Mouse (Mus musculus) liver, postnatal 0 days (tissue): ENCODE data around the gene Tmem120b. TPM values are rescaled to one million over a fixed set of nuclear protein-coding genes. Genes with fewer than 3 reads are reported as not detected.

Experiments
- ATAC-seq: fragments of 200-750 bp; cut with Nextera tagmentation; 2 replicates; pipeline ENCODE4 v1.8.0; 2017; ENCODE audit warnings: mild to moderate bottlenecking, moderate library complexity
- DNase-seq: peaks from one replicate; pipeline ENCODE4 v3.0.0-alpha.2; 2016
- H3K27ac ChIP-seq: fragments of 300-500 bp; sonication (generic); 2 replicates; pipeline ENCODE4 v1.5.1; 2014; ENCODE audit warnings: antibody characterized with exemption, moderate library complexity, mild to moderate bottlenecking, low read depth
- H3K27me3 ChIP-seq: fragments of 300-500 bp; sonication (generic); 2 replicates; pipeline ENCODE4 v1.6.1; 2014; ENCODE audit warnings: low read length, control low read depth, mixed read lengths; ENCODE audit not compliant: insufficient read depth
- H3K36me3 ChIP-seq: fragments of 300-500 bp; sonication (generic); replicated peaks from 2 replicates; pipeline ENCODE4 v1.6.1; 2014; ENCODE audit warnings: mild to moderate bottlenecking, control low read depth, low read length, moderate library complexity, mixed read lengths; ENCODE audit not compliant: insufficient read depth
- H3K4me1 ChIP-seq: fragments of 300-500 bp; sonication (generic); 2 replicates; pipeline ENCODE4 v1.6.1; 2014; ENCODE audit warnings: antibody characterized with exemption, mild to moderate bottlenecking, control low read depth; ENCODE audit not compliant: insufficient read depth
- H3K4me2 ChIP-seq: fragments of 300-500 bp; sonication (generic); 2 replicates; pipeline ENCODE4 v1.6.1; 2014; ENCODE audit warnings: low read depth, mild to moderate bottlenecking, low read length, moderate library complexity, mixed read lengths
- H3K4me3 ChIP-seq: fragments of 300-500 bp; sonication (generic); 2 replicates; pipeline ENCODE4 v1.5.1; 2014; ENCODE audit warnings: low read depth, low read length
- H3K9ac ChIP-seq: fragments of 300-500 bp; sonication (generic); replicated peaks from 2 replicates; pipeline ENCODE4 v1.6.1; 2014; ENCODE audit warnings: mild to moderate bottlenecking, moderate library complexity
- H3K9me3 ChIP-seq: fragments of 300-500 bp; sonication (generic); 2 replicates; pipeline ENCODE4 v1.6.1; 2016; ENCODE audit warnings: mild to moderate bottlenecking, control low read depth, low read length, mixed read lengths
- CTCF ChIP-seq: sonication (generic); IDR thresholded peaks from 2 replicates; pipeline ENCODE4 v1.5.1; 2016; ENCODE audit warnings: antibody characterized with exemption, low read depth
- EP300 ChIP-seq: IDR thresholded peaks from 2 replicates; pipeline ENCODE4 v1.6.1; 2016; ENCODE audit warnings: antibody characterized with exemption, low read depth, mild to moderate bottlenecking
- WGBS: fragments of 180-500 bp; shearing (Covaris S2); extraction: QIAGEN DNeasy Blood & Tissue Kit; methylation state at CpG from one replicate; pipeline ENCODE4 v1.1.7; 2014; ENCODE audit not compliant: insufficient replicate concordance; 5-methylcytosine and 5-hydroxymethylcytosine counted together
- polyA plus RNA-seq: library from polyadenylated mRNA; unstranded; fragments of >200 nt; fragmentation: Nextera tagmentation; extraction: Ambion mirVana; gene quantifications from 2 replicates; pipeline ENCODE4 v1.2.1, GENCODE M21; 2015

Tmem120b gene
- polyA plus RNA-seq, 1 experiment from 2014 or later: 12.8 TPM

DNA sequence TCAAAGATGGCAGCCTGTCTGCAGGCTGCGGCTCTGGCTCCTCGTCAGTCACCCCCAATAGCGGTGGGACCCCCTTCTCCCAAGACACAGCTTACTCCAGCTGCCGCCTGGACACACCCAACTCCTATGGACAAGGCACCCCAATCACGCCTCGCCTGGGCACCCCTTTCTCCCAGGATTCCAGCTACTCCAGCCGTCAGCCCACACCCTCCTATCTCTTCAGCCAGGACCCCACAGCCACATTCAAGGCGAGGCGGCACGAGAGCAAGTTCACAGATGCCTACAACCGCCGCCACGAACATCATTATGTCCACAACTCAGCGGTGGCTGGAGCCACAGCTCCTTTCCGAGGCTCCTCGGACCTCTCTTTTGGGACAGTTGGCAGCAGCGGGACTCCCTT lies 79.4 kb downstream of the Tmem120b start:
- DNase-seq: no peak
- peaks cover 62% of the 10 kb centered on the region for H3K36me3 ChIP-seq
- no peak for ATAC-seq
- no peak overlapping the region for H3K4me2 ChIP-seq
- H3K4me1 ChIP-seq: peaks cover 64% of the 10 kb centered on the region
- H3K9ac ChIP-seq: no peak overlapping the region
- H3K27ac ChIP-seq: no peak overlapping the region
- TF ChIP-seq CTCF: no peak
- TF ChIP-seq EP300: no peak
- H3K27me3 ChIP-seq: no peaks in the 10 kb centered on the region
- no peaks in the 10 kb centered on the region for H3K9me3 ChIP-seq
- H3K4me3 ChIP-seq: no peak overlapping the region
- 85% methylated on average over 17 of the region's 17 CpGs for WGBS

DNA sequence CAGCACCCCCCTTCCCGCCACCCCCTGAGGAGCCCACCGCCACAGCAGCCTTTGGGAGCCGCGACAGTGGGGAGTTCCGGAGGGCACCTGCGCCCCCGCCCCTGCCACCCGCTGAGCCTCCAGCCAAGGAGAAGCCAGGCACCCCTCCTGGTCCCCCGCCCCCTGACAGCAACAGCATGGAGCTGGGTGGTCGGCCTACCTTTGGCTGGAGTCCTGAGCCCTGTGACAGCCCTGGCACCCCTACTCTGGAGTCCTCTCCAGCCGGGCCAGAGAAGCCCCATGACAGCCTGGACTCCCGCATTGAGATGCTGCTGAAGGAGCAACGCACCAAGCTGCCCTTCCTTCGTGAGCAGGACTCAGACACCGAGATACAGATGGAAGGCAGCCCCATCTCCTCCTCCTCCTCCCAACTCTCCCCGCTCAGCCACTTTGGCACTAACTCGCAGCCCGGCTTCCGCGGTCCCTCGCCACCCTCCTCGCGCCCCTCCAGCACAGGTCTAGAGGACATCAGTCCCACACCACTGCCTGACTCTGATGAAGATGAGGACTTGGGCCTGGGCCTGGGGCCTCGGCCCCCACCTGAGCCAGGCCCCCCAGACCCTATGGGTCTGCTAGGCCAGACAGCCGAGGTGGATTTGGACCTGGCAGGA lies 80.0 kb downstream of the Tmem120b start:
- 88% methylated on average over 20 of the region's 25 CpGs for WGBS
- Histone ChIP-seq H3K4me2 (0 out of 2 replicates have a peak overlapping the region, but pooled peaks have one; percentile 83), H3K9ac (no peak overlapping the region), H3K4me3 (no peak overlapping the region), H3K27me3 (no peaks in the 10 kb centered on the region), H3K4me1 (peaks cover 64% of the 10 kb centered on the region), H3K9me3 (no peaks in the 10 kb centered on the region), H3K36me3 (peaks cover 68% of the 10 kb centered on the region), H3K27ac (no peak overlapping the region; the same call in 1 of the 2 replicates)
- ATAC-seq: no peak
- no peak for TF ChIP-seq CTCF
- no peak for TF ChIP-seq EP300
- no peak for DNase-seq

DNA sequence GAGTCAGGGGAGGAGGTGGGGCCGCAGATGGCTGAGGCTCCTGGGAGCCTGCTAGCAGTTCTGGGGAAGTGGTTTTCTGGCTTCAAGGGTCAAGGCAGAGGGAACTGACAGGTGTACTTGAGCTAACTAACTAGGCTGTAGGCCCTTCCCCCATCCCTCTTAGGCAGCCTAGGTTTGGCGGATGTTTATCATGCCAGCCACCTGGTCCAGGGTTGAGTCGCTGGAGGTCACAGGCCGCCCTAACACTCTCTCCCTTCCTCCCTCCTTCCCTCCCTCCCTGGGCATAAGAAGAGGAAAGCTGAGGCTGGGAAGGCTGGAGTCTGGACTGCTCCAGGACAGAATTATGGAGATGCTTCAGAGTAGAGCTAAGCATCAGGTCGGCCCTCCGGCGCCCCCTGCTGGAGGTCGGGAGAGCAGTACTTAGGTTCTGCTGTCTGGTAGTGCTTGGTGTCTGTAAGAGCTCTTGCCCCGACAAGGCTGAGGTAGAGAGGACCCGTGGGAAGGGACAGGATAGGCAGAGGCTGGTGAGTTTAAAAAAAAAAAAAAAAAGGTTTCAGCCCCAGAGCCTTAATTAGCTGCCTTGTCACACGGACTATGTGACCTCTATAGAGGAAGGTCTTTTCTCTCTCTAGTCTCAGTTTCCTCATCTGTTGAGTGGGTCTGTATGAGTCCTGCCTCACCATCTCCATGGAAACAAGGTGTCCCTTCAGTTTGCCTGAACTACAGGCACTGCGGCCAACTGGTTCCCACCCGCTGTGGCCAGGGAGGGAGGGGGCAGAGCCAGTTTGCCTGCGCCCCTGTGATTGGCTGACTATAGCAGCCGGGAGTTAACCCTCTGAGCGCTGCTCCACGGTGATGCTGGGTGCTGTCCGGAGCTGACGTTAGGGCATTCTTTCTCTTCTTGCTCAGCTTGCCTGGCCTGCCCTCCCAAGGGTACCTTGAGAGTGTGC lies 81.5 kb downstream of the Tmem120b start:
- H3K4me3 ChIP-seq: peak overlapping the region; percentile 55
- no peaks in the 10 kb centered on the region for H3K27me3 ChIP-seq
- peak; percentile 86 for ATAC-seq
- H3K36me3 ChIP-seq: peaks cover 74% of the 10 kb centered on the region
- peak overlapping the region; percentile 76 for H3K27ac ChIP-seq
- WGBS: 5% methylated on average over 19 of the region's 19 CpGs
- TF ChIP-seq CTCF (peak; percentile 97), EP300 (no peak)
- H3K4me1 ChIP-seq: peaks cover 53% of the 10 kb centered on the region
- peak; percentile 93 for DNase-seq
- peak overlapping the region; percentile 83 for H3K4me2 ChIP-seq
- peak overlapping the region; percentile 46 for H3K9ac ChIP-seq
- H3K9me3 ChIP-seq: no peaks in the 10 kb centered on the region

DNA sequence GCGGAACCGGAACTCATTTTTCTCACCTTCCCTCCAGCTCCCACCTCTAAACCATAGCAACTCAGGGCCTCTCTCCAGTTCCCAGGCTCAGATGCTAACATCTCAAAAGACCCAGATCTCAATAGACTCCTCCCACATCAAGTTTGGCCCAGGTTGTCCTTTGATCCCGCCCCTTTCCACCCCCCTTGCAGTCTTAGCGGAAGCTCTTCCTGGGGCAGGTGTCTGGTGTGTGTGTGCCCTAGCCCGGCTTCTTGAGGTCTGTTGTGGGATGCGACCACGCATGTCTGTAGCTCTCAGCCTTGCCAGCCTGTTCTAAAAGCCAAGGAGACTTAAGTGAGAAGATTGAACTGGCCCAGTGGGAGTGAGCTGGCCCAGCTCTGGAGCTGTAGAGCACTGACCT lies 82.4 kb downstream of the Tmem120b start:
- H3K9ac ChIP-seq: peak overlapping the region; percentile 46
- peak; percentile 63 for DNase-seq
- H3K27ac ChIP-seq: peak overlapping the region; percentile 76
- H3K4me3 ChIP-seq: peak overlapping the region; percentile 55
- TF ChIP-seq CTCF: no peak
- TF ChIP-seq EP300: no peak
- H3K4me1 ChIP-seq: peaks cover 44% of the 10 kb centered on the region
- peaks cover 72% of the 10 kb centered on the region for H3K36me3 ChIP-seq
- H3K9me3 ChIP-seq: no peaks in the 10 kb centered on the region
- no peaks in the 10 kb centered on the region for H3K27me3 ChIP-seq
- WGBS: 19% methylated on average over 7 of the region's 7 CpGs
- no peak for ATAC-seq
- peak overlapping the region; percentile 83 for H3K4me2 ChIP-seq

DNA sequence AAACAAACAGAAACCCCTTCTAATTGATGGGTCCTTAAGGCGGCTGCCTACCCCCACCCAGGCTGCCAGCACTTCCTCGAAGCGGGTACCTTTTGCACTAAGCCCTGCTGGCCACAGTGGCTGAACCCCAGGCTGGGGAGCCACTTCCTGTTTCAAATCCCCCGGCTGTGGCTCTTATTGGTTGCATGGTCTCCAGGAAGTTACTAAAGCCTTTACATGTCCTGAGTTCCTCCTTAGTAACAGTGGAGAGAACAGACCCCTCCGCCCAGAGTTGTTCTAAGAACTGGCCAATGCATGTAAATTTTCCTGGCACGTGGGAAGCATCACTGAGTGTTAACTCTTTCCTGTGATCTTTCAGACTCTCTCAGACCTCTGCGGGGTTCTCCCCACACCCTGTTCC lies 82.9 kb downstream of the Tmem120b start:
- WGBS: 31% methylated on average over 7 of the region's 7 CpGs
- Histone ChIP-seq H3K9me3 (no peaks in the 10 kb centered on the region), H3K4me1 (peaks cover 39% of the 10 kb centered on the region), H3K4me3 (peak overlapping the region; percentile 55), H3K27ac (peak overlapping the region; percentile 76), H3K27me3 (no peaks in the 10 kb centered on the region), H3K4me2 (peak overlapping the region; percentile 83), H3K36me3 (peaks cover 71% of the 10 kb centered on the region), H3K9ac (peak overlapping the region; percentile 46)
- TF ChIP-seq EP300: no peak
- TF ChIP-seq CTCF: no peak
- peak; percentile 74 for DNase-seq
- peak; percentile 18 for ATAC-seq

DNA sequence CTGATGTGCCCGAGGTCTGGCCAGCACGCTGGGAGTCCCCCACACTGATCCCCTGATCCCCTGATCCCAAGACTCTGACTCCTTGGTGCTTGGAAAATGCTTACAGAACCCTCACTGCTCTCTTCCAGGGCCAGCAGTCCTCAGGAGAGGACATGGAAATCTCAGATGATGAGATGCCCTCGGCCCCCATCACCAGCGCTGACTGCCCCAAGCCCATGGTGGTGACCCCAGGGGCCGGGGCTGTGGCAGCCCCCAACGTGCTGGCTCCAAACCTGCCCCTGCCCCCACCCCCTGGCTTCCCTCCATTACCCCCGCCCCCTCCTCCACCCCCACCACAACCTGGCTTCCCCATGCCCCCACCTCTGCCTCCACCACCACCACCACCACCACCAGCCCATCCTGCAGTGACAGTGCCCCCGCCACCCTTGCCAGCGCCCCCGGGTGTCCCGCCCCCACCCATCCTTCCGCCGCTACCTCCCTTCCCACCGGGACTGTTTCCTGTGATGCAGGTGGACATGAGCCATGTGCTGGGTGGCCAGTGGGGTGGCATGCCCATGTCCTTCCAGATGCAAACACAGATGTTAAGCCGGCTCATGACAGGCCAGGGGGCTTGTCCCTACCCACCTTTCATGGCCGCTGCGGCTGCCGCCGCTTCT lies 83.6 kb downstream of the Tmem120b start:
- ATAC-seq: no peak
- peaks cover 37% of the 10 kb centered on the region for H3K4me1 ChIP-seq
- H3K4me3 ChIP-seq: no peak overlapping the region
- no peak overlapping the region for H3K27ac ChIP-seq
- no peaks in the 10 kb centered on the region for H3K27me3 ChIP-seq
- no peak overlapping the region for H3K9ac ChIP-seq
- peaks cover 71% of the 10 kb centered on the region for H3K36me3 ChIP-seq
- peak overlapping the region; percentile 47 for H3K4me2 ChIP-seq
- whole genome bisulfite sequencing: 92% methylated on average over 19 of the region's 19 CpGs
- TF ChIP-seq CTCF: no peak
- no peak for TF ChIP-seq EP300
- H3K9me3 ChIP-seq: no peaks in the 10 kb centered on the region
- no peak for DNase-seq
